Mouse (Mus musculus) heart, postnatal 0 days (tissue): ENCODE data around the gene Kazn. TPM values are rescaled to one million over a fixed set of nuclear protein-coding genes. Genes with fewer than 3 reads are reported as not detected.
A peak's percentile ranks its signal among the peaks of the same experiment; 100 is the strongest.

Experiments used
- ATAC-seq: fragments of 200-750 bp; cut with Nextera tagmentation; 2 replicates; pipeline ENCODE4 v1.8.0; 2017; ENCODE audit warnings: low read depth, moderate number of reproducible peaks, moderate library complexity; ENCODE audit not compliant: insufficient read depth
- DNase-seq: peaks from one replicate; pipeline ENCODE4 v3.0.0-alpha.2; 2016; ENCODE audit warnings: low spot score
- H3K27ac ChIP-seq: fragments of 300-500 bp; sonication (generic); 2 replicates; pipeline ENCODE4 v1.5.1; 2014; ENCODE audit warnings: low read depth, mild to moderate bottlenecking
- H3K27me3 ChIP-seq: fragments of 300-500 bp; sonication (generic); 2 replicates; pipeline ENCODE4 v1.6.1; 2014; ENCODE audit warnings: low read length, mixed read lengths; ENCODE audit not compliant: control insufficient read depth, insufficient read depth
- H3K36me3 ChIP-seq: fragments of 300-500 bp; sonication (generic); replicated peaks from 2 replicates; pipeline ENCODE4 v1.6.1; 2014; ENCODE audit warnings: low read length, mixed read lengths; ENCODE audit not compliant: control insufficient read depth, insufficient read depth
- H3K4me1 ChIP-seq: fragments of 300-500 bp; sonication (generic); 2 replicates; pipeline ENCODE4 v1.6.1; 2014; ENCODE audit warnings: antibody characterized with exemption; ENCODE audit not compliant: control insufficient read depth, insufficient read depth
- H3K4me2 ChIP-seq: fragments of 300-500 bp; sonication (generic); 2 replicates; pipeline ENCODE4 v1.6.1; 2014; ENCODE audit warnings: low read depth, mild to moderate bottlenecking, low read length, moderate library complexity
- H3K4me3 ChIP-seq: fragments of 300-500 bp; sonication (generic); 2 replicates; pipeline ENCODE4 v1.5.1; 2014; ENCODE audit warnings: low read depth, low read length
- H3K9ac ChIP-seq: fragments of 300-500 bp; sonication (generic); replicated peaks from 2 replicates; pipeline ENCODE4 v1.6.1; 2014; ENCODE audit warnings: low read depth, low read length, mixed read lengths
- H3K9me3 ChIP-seq: fragments of 300-500 bp; sonication (generic); replicated peaks from 2 replicates; pipeline ENCODE4 v1.6.1; 2016; ENCODE audit warnings: low read length; ENCODE audit not compliant: control insufficient read depth
- CTCF ChIP-seq: IDR thresholded peaks from 2 replicates; pipeline ENCODE4 v1.5.1; 2016; ENCODE audit warnings: antibody characterized with exemption, control low read depth, low read depth
- EP300 ChIP-seq: IDR thresholded peaks from 2 replicates; pipeline ENCODE4 v1.6.1; 2016; ENCODE audit warnings: antibody characterized with exemption, low read depth
- WGBS: fragments of 180-500 bp; shearing (Covaris S2); extraction: QIAGEN DNeasy Blood & Tissue Kit; methylation state at CpG from one replicate; pipeline ENCODE4 v1.1.7; 2014; 5-methylcytosine and 5-hydroxymethylcytosine counted together
- polyA plus RNA-seq: library from polyadenylated mRNA; unstranded; fragments of >200 nt; fragmentation: Nextera tagmentation; extraction: Ambion mirVana; gene quantifications from 2 replicates; pipeline ENCODE4 v1.2.1, GENCODE M21; 2015
- total RNA-seq: library from RNA; depleted of rRNA; stranded (reverse); fragments of >200 nt; gene quantifications from 2 replicates; pipeline ENCODE4 v1.2.3, GENCODE M21; 2014; ENCODE audit warnings: low replicate concordance; rRNA removed

Gene Kazn
- total RNA-seq: 7.1 and 19.9 TPM in 2 replicates
- 1.8 and 2.5 TPM in 2 replicates for polyA plus RNA-seq

DNA sequence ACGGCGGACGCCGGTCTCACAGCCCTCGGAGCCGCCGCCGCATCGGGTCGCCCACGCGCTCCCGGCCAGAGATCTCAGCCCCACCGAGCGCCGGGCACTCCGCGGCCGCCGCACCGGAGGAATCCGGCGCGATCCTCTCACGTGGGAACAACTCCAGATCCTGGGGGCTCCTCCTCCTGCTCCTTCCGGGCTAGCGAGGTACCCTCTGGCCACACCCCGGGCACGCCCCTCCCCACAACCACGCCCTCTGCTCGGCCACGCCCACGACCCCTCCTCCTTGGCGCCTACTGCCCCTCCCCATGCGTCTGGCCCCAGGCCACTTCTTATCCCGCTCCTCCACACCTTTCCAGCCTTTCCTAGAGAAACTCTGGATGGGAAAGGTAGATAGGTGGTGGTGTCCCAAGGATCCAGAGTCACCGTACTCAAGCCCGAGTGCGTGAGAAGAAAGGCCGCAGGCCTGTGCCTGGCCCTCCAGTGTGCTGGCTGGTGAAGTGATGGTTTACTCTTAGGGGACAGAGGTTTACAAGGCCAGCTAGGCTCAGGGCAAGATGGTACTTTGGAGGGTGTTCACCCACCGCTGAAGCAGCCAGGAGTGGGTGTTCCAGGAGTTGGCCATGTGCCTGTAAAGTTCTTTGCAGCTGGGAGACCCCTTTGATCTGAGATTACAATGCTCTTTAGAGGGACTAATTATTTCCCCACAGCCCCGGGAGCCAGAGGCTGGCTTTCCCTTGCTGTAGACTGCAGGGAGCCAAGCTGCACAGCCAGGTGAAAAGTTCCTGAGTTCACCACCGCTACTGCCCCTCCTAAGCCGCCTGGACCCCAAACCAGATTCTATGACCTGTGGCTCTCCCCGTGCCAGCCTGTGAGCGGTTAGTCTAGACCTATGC is at the start of gene Kazn:
TSS of gene Kazn (minus strand) at position 162 of the 887 bp plus-strand sequence.
- Histone ChIP-seq H3K4me2 (peak within 1 kb of the TSS; percentile 98), H3K36me3 (no peaks in the 10 kb centered on the region), H3K4me1 (peaks cover 13% of the 10 kb centered on the region; the same call in 1 of the 2 replicates), H3K27ac (peak within 1 kb of the TSS; percentile 37; the same call in 1 of the 2 replicates), H3K4me3 (peak within 1 kb of the TSS; percentile 67), H3K9ac (peak within 1 kb of the TSS; percentile 67), H3K27me3 (no peaks in the 10 kb centered on the region), H3K9me3 (no peaks in the 10 kb centered on the region)
- DNase-seq: peak; percentile 73
- WGBS: 12% methylated on average over 38 of the region's 46 CpGs
- ATAC-seq: peak; percentile 91
- TF ChIP-seq CTCF (no peak), EP300 (no peak)

DNA sequence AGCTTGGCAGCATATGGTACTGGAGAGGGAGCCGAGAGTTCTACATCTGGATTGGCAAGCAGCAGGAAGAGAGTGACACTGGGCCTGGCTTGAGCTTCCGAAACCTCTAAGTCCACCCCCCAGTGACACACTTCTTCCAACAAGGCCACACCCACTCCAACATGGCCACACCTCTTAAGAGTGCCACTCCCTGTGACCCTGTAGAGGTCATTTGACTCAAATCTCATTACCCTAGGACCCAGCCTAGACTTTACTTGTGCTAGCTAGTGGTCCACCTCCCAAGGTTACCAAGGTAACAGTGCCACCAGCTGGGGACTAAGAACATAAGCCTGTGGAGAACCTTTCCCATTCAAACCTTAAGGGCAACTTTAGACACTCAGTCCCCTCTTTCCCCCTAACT is 46.3 kb upstream of the Kazn start:
- Histone ChIP-seq H3K4me1 (no peaks in the 10 kb centered on the region), H3K27ac (no peak overlapping the region), H3K27me3 (no peaks in the 10 kb centered on the region), H3K36me3 (no peaks in the 10 kb centered on the region), H3K9me3 (no peaks in the 10 kb centered on the region; the same call in 1 of the 2 replicates), H3K4me3 (no peak overlapping the region), H3K9ac (no peak overlapping the region), H3K4me2 (no peak overlapping the region)
- no peak for ATAC-seq
- TF ChIP-seq EP300 (no peak), CTCF (no peak)
- WGBS: 69% methylated on average over 2 of the region's 2 CpGs
- DNase-seq: no peak

DNA sequence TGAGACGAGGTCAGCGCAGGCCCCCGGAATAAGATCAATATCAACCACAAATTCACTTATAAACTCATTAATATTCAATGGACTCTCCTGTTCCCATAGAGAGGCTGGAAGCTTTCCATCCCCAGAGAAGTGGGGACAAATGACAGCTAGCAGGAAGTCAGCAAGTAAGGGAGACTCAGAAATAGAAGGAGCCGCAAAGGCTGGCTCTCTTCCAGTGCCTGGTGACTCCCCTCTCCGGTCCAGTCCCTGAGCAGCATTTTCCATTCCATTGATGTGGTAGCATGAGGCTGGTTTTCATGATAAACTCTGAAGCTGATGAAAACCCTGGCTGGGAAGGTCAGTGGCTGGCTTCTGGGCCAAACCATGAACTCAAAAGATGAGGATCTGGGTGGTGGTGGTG is 44.7 kb upstream of the Kazn start:
- Histone ChIP-seq H3K4me2 (no peak overlapping the region), H3K27ac (no peak overlapping the region), H3K36me3 (no peaks in the 10 kb centered on the region), H3K9me3 (no peaks in the 10 kb centered on the region; the same call in 1 of the 2 replicates), H3K27me3 (no peaks in the 10 kb centered on the region), H3K9ac (no peak overlapping the region), H3K4me3 (no peak overlapping the region), H3K4me1 (no peaks in the 10 kb centered on the region)
- ATAC-seq: no peak
- 51% methylated on average over 5 of the region's 5 CpGs for WGBS
- peak; percentile 32 for DNase-seq
- no peak for TF ChIP-seq EP300
- TF ChIP-seq CTCF: no peak

DNA sequence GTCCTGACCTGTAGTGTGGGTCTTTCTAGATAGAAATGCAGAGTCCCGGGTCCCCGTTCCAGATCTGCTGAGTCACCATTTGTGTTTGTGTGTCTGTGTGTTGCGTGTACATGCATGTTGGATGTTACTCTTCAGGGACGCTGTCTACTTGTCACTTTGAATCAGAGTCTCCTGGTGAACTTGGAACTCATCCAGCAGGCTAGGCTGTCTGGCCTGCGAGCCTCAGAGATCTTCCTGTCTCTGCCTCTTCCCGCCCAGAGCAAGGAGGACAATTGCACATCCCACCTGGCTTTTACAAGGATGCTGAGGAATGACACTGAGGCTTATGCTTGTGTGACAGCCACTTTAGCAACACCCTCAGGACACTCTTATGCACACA is 39.0 kb upstream of the Kazn start:
- DNase-seq (no peak), ATAC-seq (no peak)
- WGBS: 70% methylated on average over 6 of the region's 6 CpGs
- no peak overlapping the region for H3K9ac ChIP-seq
- H3K27me3 ChIP-seq: no peaks in the 10 kb centered on the region
- TF ChIP-seq EP300 (no peak), CTCF (no peak)
- H3K36me3 ChIP-seq: no peaks in the 10 kb centered on the region
- H3K4me1 ChIP-seq: peaks cover 4% of the 10 kb centered on the region
- no peak overlapping the region for H3K4me3 ChIP-seq
- H3K4me2 ChIP-seq: no peak overlapping the region
- H3K9me3 ChIP-seq: no peaks in the 10 kb centered on the region
- no peak overlapping the region for H3K27ac ChIP-seq

DNA sequence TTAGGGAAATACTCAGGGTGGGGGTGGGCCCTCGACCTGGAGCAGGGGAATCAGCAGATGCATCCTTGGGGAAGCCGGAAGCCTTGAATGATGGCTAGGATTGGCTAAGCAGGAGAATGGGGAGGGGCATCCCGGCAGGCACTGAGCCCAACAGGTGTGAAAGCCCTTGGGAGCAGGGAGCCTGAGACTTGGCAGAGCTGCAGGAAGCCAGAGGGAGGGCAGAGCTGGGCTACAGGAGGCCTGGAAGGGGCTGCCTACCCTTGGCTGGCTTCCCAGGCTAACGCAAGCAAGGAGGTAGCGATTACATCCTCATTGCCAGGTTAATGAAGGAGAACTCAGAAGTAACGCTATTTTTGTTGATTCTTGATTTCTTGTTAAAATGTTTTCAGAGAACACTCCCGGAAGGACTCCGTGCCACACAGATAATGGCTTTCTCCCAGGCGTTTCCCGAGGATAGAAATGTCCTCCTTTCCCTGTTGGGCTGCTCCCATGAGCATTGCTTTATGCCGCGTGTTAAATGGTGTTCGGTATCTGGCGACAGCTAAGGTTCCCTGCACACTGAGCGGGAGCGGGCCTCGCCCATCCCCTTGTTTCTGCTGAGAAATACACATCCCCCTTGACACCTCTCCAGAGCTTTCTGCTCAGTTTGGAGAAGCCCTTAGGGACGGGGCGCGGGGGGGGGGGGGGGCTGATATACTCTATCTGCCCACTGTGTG is 38.4 kb upstream of the Kazn start:
- H3K4me2 ChIP-seq: peak overlapping the region; percentile 30; the same call in 1 of the 2 replicates
- 18% methylated on average over 20 of the region's 20 CpGs for whole genome bisulfite sequencing
- no peaks in the 10 kb centered on the region for H3K27me3 ChIP-seq
- no peaks in the 10 kb centered on the region for H3K9me3 ChIP-seq
- H3K36me3 ChIP-seq: no peaks in the 10 kb centered on the region
- TF ChIP-seq CTCF: no peak
- no peak for TF ChIP-seq EP300
- ATAC-seq: no peak
- no peak for DNase-seq
- H3K9ac ChIP-seq: no peak overlapping the region
- H3K27ac ChIP-seq: no peak overlapping the region
- no peak overlapping the region for H3K4me3 ChIP-seq
- H3K4me1 ChIP-seq: peaks cover 4% of the 10 kb centered on the region
